Mouse (Mus musculus): ENCODE measurements around the gene Mrpl58.

DNA sequence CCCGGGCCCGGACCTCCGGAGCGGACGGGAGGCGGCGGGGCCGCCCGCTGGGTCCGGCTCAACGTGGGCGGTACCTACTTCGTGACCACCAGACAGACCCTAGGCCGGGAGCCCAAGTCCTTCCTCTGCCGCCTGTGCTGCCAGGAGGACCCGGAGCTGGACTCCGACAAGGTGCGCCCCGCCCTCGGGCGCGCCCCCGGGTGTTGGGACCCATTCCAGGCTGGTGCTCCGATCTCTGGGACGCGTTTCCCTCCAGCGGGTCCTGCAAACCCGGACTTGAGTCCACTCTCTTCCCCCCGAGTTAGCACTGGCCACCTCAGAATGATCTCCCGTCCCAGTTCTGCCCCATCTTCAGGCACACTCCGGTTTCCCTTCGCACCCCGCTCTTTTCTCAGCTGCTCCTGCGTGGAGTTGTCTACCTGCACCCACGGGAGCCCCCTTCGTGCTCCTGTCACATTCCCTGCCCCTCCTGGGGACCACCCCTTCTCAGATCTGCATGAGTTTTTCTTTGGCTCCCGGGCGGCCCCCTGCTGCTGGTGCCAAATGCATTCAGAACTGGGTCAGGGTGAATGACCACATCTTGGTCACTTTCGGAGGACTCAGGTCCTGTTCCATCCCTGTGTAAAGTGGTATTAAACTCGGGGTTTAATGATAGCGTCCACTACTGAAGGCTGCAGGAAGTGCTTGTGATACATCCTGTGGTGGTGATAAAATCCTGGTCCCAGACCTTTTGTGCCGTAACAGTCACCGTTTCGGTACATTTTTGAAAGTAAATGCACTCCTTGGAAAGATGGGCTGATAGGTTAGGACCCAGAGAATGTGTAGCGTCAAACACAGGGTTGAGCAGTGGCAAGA lies 17.0 kb downstream of the Mrpl58 start:
- TF ChIP-seq CTCF (IDR thresholded peaks at IDR 0.05) = no peak; the same call in 1 of the 2 replicates
- TF ChIP-seq EP300 (IDR thresholded peaks at IDR 0.05) = no peak
